Mouse (Mus musculus): Measurements from ENCODE around the gene Prpf6. TPM values are rescaled to one million over a fixed set of nuclear protein-coding genes. Genes with fewer than 3 reads are reported as not detected.
A peak's percentile ranks its signal among the peaks of the same experiment; 100 is the strongest.

The Prpf6 gene
- polyA plus RNA-seq, 1 experiment from 2014 or later, result 32.3 TPM

GRCm38 (mm10) chr2:181600226-181600758 lies 8.6 kb downstream of the Prpf6 start:
- Histone ChIP-seq H3K4me2 (replicated peaks; ENCODE audit: low read depth, low read length) (peak overlapping the region; percentile 85), H3K9ac (replicated peaks; ENCODE audit: low read depth) (peak overlapping the region; percentile 87; the same call in 1 of the 2 replicates), H3K4me3 (ENCODE audit: low read depth, low read length) (peak overlapping the region; percentile 90), H3K27ac (ENCODE audit: low read length) (peak overlapping the region; percentile 86), H3K27me3 (replicated peaks; ENCODE audit: insufficient read depth, low read length) (no peaks in the 10 kb centered on the region), H3K4me1 (ENCODE audit: insufficient read depth, low read depth, low read length) (peaks cover 10% of the 10 kb centered on the region; the same call in 1 of the 2 replicates), H3K9me3 (ENCODE audit: low read length) (no peaks in the 10 kb centered on the region), H3K36me3 (ENCODE audit: insufficient read depth, low read length) (no peaks in the 10 kb centered on the region)
- no peak for TF ChIP-seq EP300 (IDR thresholded peaks at IDR 0.05)
- TF ChIP-seq CTCF (IDR thresholded peaks at IDR 0.05), result no peak
- ATAC-seq (no peak), DNase-seq (ENCODE audit: low spot score) (no peak)
- WGBS, result 55% methylated on average over 6 of the region's 6 CpGs

DNA sequence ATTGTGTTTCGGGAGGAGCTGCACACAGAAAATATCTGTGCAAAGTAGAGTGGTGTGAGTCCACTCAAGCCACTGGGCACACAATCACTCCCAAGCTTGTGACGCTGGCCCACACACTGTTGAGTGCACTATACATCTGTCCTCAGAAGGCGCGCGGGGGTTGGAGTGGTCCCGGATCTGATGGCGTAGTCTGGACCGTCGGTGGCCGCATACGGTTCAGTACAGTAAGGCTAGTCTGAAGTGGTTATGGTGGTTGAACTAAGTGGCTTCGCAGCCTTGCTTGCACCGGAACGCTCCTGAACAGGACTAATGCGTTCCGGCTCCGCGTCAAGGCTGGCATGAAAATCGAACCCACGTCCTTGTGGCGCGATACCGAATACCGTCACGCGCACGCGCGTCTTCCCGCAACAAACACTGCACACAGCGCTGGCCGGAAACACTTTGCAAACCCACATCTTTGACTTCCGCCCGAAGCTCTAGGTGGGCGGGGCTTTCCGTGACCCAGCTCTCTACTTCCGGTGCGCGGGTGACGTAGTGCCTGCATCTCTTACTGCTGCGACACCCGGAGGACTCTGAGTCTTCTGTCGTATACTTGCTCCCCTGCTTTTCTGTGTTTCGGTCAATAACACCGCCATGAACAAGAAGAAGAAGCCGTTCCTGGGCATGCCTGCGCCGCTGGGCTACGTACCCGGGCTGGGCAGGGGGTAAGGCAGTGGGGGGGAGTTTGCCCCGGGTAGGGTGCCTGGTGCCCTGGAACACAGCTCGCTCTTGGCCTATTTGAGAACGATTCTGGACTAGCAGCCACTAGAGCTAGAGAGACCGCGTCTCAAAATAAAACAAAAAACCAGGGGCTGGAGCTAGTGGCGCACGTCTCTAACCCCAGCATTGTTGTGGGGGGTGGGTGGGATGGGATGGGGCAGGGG lies 9.4 kb downstream of the Prpf6 start:
- DNase-seq (ENCODE audit: low spot score) (peak; percentile 99), ATAC-seq (peak; percentile 95)
- peak; percentile 1; the same call in 1 of the 2 replicates for TF ChIP-seq CTCF (IDR thresholded peaks at IDR 0.05)
- TF ChIP-seq EP300 (IDR thresholded peaks at IDR 0.05), result 0 out of 2 replicates have a peak, but pooled peaks have one; percentile 4
- Histone ChIP-seq H3K4me1 (ENCODE audit: insufficient read depth, low read depth, low read length) (peaks cover 10% of the 10 kb centered on the region; the same call in 1 of the 2 replicates), H3K27me3 (replicated peaks; ENCODE audit: insufficient read depth, low read length) (no peaks in the 10 kb centered on the region), H3K9ac (replicated peaks; ENCODE audit: low read depth) (peak overlapping the region; percentile 87), H3K4me3 (ENCODE audit: low read depth, low read length) (peak overlapping the region; percentile 90), H3K27ac (ENCODE audit: low read length) (peak overlapping the region; percentile 88), H3K9me3 (ENCODE audit: low read length) (no peaks in the 10 kb centered on the region), H3K4me2 (replicated peaks; ENCODE audit: low read depth, low read length) (peak overlapping the region; percentile 85), H3K36me3 (ENCODE audit: insufficient read depth, low read length) (no peaks in the 10 kb centered on the region)
- 1% methylated on average over 57 of the region's 57 CpGs for WGBS

DNA sequence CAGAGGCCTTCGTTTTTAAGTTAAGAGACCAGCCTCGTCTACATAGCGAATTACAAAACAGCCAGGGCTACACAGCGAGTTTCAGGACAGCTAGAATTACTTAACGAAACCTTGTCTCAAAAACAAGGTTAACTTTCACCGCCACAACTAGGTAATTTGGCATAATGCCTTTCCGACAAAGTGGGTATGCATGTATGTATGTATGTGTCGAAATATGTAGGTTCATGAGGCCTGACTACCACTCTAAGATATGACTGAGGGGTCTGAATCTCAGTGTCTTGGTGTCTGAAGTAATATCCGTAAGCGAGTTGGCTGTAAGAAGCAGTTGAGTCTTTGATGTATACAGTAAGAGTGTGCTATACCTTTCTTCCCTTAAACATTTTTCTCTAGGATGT lies 10.1 kb downstream of the Prpf6 start:
- 25% methylated on average over 10 of the region's 10 CpGs for WGBS
- peak overlapping the region; percentile 88 for H3K27ac ChIP-seq (ENCODE audit: low read length)

GRCm38 (mm10) chr2:181602367-181602766 lies 10.7 kb downstream of the Prpf6 start:
- Histone ChIP-seq H3K27ac (ENCODE audit: low read length) (no peak overlapping the region), H3K4me3 (ENCODE audit: low read depth, low read length) (no peak overlapping the region), H3K36me3 (ENCODE audit: insufficient read depth, low read length) (no peaks in the 10 kb centered on the region), H3K9ac (replicated peaks; ENCODE audit: low read depth) (no peak overlapping the region), H3K4me1 (ENCODE audit: insufficient read depth, low read depth, low read length) (peaks cover 10% of the 10 kb centered on the region; the same call in 1 of the 2 replicates), H3K4me2 (replicated peaks; ENCODE audit: low read depth, low read length) (peak overlapping the region; percentile 85), H3K27me3 (replicated peaks; ENCODE audit: insufficient read depth, low read length) (no peaks in the 10 kb centered on the region), H3K9me3 (ENCODE audit: low read length) (no peaks in the 10 kb centered on the region)
- TF ChIP-seq EP300 (IDR thresholded peaks at IDR 0.05), result no peak
- TF ChIP-seq CTCF (IDR thresholded peaks at IDR 0.05), result no peak
- ATAC-seq (no peak), DNase-seq (ENCODE audit: low spot score) (no peak)
- 57% methylated on average over 4 of the region's 4 CpGs for WGBS

More for the DNA sequence above, 10.1 kb downstream of the Prpf6 start:
- Histone ChIP-seq H3K9me3 (ENCODE audit: low read length) (no peaks in the 10 kb centered on the region), H3K27me3 (replicated peaks; ENCODE audit: insufficient read depth, low read length) (no peaks in the 10 kb centered on the region), H3K36me3 (ENCODE audit: insufficient read depth, low read length) (no peaks in the 10 kb centered on the region), H3K4me3 (ENCODE audit: low read depth, low read length) (peak overlapping the region; percentile 90), H3K4me1 (ENCODE audit: insufficient read depth, low read depth, low read length) (peaks cover 10% of the 10 kb centered on the region; the same call in 1 of the 2 replicates), H3K4me2 (replicated peaks; ENCODE audit: low read depth, low read length) (peak overlapping the region; percentile 85), H3K9ac (replicated peaks; ENCODE audit: low read depth) (peak overlapping the region; percentile 87)
- TF ChIP-seq CTCF (IDR thresholded peaks at IDR 0.05) (no peak), EP300 (IDR thresholded peaks at IDR 0.05) (no peak)
- DNase-seq (ENCODE audit: low spot score) (no peak), ATAC-seq (no peak)

DNA sequence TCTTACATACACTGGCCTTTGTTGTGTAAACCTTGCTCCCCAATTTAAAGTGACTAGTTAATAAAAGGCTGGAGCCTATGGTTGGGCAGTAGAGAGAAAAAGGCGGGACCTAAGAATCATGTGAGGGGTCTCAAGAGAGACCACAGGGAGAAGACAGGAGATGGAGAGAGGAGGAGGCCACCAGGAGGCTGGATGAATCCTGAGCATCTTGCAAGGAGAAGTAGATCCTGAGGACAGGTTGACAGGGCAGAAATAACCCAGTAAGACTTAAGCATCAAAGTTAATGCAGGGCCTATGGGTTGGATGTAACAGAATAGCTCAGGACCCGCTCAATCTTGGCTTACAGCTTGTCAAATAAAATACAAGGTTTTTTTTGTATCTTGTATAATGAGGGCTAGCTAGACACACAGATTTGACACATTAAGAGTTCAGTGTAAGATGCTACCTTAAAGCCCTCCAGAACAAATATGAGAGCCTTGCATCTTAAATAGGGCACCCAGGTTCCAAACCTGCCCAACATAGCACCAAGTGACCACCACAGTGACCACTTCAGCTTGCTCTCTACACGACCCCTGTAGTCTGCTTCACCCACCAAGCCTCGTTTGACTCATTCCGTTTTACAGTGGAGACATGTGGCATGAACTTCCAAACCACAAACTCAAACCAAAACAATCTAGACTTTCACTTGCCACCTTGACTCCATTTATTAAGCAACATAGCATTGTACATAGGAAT lies 27.3 kb downstream of the Prpf6 start:
- H3K4me1 ChIP-seq (ENCODE audit: insufficient read depth, low read depth, low read length), result no peaks in the 10 kb centered on the region
- no peaks in the 10 kb centered on the region for H3K9me3 ChIP-seq (ENCODE audit: low read length)
- TF ChIP-seq EP300 (IDR thresholded peaks at IDR 0.05) (no peak), CTCF (IDR thresholded peaks at IDR 0.05) (no peak)
- H3K27ac ChIP-seq (ENCODE audit: low read length), result no peak overlapping the region
- DNase-seq (ENCODE audit: low spot score) (no peak), ATAC-seq (no peak)
- H3K9ac ChIP-seq (replicated peaks; ENCODE audit: low read depth), result no peak overlapping the region
- no peak overlapping the region for H3K4me3 ChIP-seq (ENCODE audit: low read depth, low read length)
- 88% methylated on average over 5 of the region's 5 CpGs for WGBS
- H3K36me3 ChIP-seq (ENCODE audit: insufficient read depth, low read length), result peaks cover 3% of the 10 kb centered on the region; the same call in 1 of the 2 replicates
- no peaks in the 10 kb centered on the region for H3K27me3 ChIP-seq (replicated peaks; ENCODE audit: insufficient read depth, low read length)
- no peak overlapping the region for H3K4me2 ChIP-seq (replicated peaks; ENCODE audit: low read depth, low read length)

- H3K36me3 ChIP-seq (ENCODE audit: insufficient read depth, low read length), result no peaks in the 10 kb centered on the region; the same call in 1 of the 2 replicates
- no peak overlapping the region for H3K27ac ChIP-seq (ENCODE audit: low read length)
- TF ChIP-seq EP300 (IDR thresholded peaks at IDR 0.05) (no peak), CTCF (IDR thresholded peaks at IDR 0.05) (peak; percentile 62)
- H3K4me1 ChIP-seq (ENCODE audit: insufficient read depth, low read depth, low read length), result no peaks in the 10 kb centered on the region
- no peak overlapping the region for H3K9ac ChIP-seq (replicated peaks; ENCODE audit: low read depth)
- DNase-seq (ENCODE audit: low spot score) (peak; percentile 15), ATAC-seq (no peak)
- no peaks in the 10 kb centered on the region for H3K27me3 ChIP-seq (replicated peaks; ENCODE audit: insufficient read depth, low read length)
- no peaks in the 10 kb centered on the region for H3K9me3 ChIP-seq (ENCODE audit: low read length)
- H3K4me3 ChIP-seq (ENCODE audit: low read depth, low read length), result no peak overlapping the region
- H3K4me2 ChIP-seq (replicated peaks; ENCODE audit: low read depth, low read length), result no peak overlapping the region
These were observed 31.7 kb downstream of the Prpf6 start for GRCm38 (mm10) chr2:181623401-181623800.

All from lung, postnatal 0 days (tissue).